Mouse (Mus musculus) embryonic facial prominence, embryonic 15.5 days (tissue): ENCODE results near the gene Gm47791. TPM values are rescaled to one million over a fixed set of nuclear protein-coding genes. Genes with fewer than 3 reads are reported as not detected.

Experiments used
- polyA plus RNA-seq: library from polyadenylated mRNA; unstranded; fragments of >200 nt; fragmentation: Nextera tagmentation; extraction: Ambion mirVana; gene quantifications from 2 replicates; pipeline ENCODE4 v1.2.1, GENCODE M21; 2015

Gm47791 gene
- polyA plus RNA-seq, 1 experiment from 2014 or later = 0.77 TPM

Other genes with a start within 250 kb of the Gm47791 start
- gene Col4a4, start 184.4 kb downstream of the Gm47791 start, polyA plus RNA-seq = 0.09 and 0.14 TPM in 2 replicates
- gene Col4a3, start 184.3 kb downstream of the Gm47791 start, polyA plus RNA-seq = 0.13 and 0.26 TPM in 2 replicates
- gene Mff, start 46.4 kb downstream of the Gm47791 start, polyA plus RNA-seq = 186 and 200 TPM in 2 replicates
- 0.21 TPM in 1 of 2 replicates, not detected in the other for gene Tm4sf20, start 2.8 kb downstream of the Gm47791 start, polyA plus RNA-seq
- 26.1 and 27.7 TPM in 2 replicates for gene Agfg1, start 68.2 kb upstream of the Gm47791 start, polyA plus RNA-seq
- gene A030005L19Rik, start 142.1 kb upstream of the Gm47791 start, polyA plus RNA-seq = 2.4 and 2.5 TPM in 2 replicates
- gene A030014E15Rik, start 153.7 kb upstream of the Gm47791 start, polyA plus RNA-seq = 1.5 and 2.2 TPM in 2 replicates
- gene Gm6217, start 160.2 kb upstream of the Gm47791 start, polyA plus RNA-seq = 1.5 and 1.7 TPM in 2 replicates
- gene A030003K21Rik, start 172.1 kb upstream of the Gm47791 start, polyA plus RNA-seq = 2.0 and 2.5 TPM in 2 replicates
- gene Gm7544, start 184.8 kb upstream of the Gm47791 start, polyA plus RNA-seq = 2.2 and 3.9 TPM in 2 replicates
- gene Gm47955, start 189.0 kb upstream of the Gm47791 start, polyA plus RNA-seq = 1.7 and 2.2 TPM in 2 replicates
- 1.7 and 2.1 TPM in 2 replicates for gene Gm47959, start 229.3 kb upstream of the Gm47791 start, polyA plus RNA-seq